In genomic region chr14:11775951-11776495, GRCm38 (mm10) we compare ENCODE assay signal across 14 mouse cellular contexts.
DNase-seq lines count a peak whose midpoint lies in the region; ATAC-seq and TF ChIP-seq lines count a peak whose summit lies in the region.
"Had no signal": no experiment of that assay in that cellular context is flagged by ENCODE, and none has a peak within 500 bp of the region (broad histone marks: within the 10 kb centered on the region; RNA-seq: fewer than 3 reads in every experiment).

No protein-coding gene starts in this region.

- no peak for TF ChIP-seq EP300 in stomach, postnatal 0 days (optimal IDR thresholded peaks at IDR 0.05)

- no peaks in the 10 kb centered on the region for H3K36me3 ChIP-seq in heart, embryonic 14.5 days (ENCODE audit: control insufficient read depth, insufficient read depth, low read length)
- no peaks in the 10 kb centered on the region for H3K36me3 ChIP-seq in heart, embryonic 11.5 days (ENCODE audit: control insufficient read depth, insufficient read depth, low read length)
- no peaks in the 10 kb centered on the region for H3K36me3 ChIP-seq in kidney, embryonic 16.5 days (ENCODE audit: insufficient read depth, low read length)
- H3K36me3 ChIP-seq in neural tube, embryonic 11.5 days (ENCODE audit: control insufficient read depth, insufficient read depth, low read length), result no peaks in the 10 kb centered on the region
- no peaks in the 10 kb centered on the region for H3K36me3 ChIP-seq in stomach, postnatal 0 days (ENCODE audit: control insufficient read depth, insufficient read depth, low read length)
- H3K36me3 ChIP-seq: embryonic facial prominence, embryonic 12.5 days; heart, embryonic 15.5 days; hindbrain, embryonic 13.5 days; kidney, embryonic 15.5 days; liver, embryonic 15.5 days had no signal

- H3K27me3 ChIP-seq in heart, embryonic 14.5 days (ENCODE audit: control insufficient read depth, insufficient read depth, low read length), result no peaks in the 10 kb centered on the region
- no peaks in the 10 kb centered on the region for H3K27me3 ChIP-seq in heart, embryonic 11.5 days (ENCODE audit: control insufficient read depth, insufficient read depth, low read length)
- no peaks in the 10 kb centered on the region for H3K27me3 ChIP-seq in kidney, embryonic 16.5 days (ENCODE audit: insufficient read depth, low read length)
- H3K27me3 ChIP-seq in neural tube, embryonic 11.5 days (ENCODE audit: control insufficient read depth, insufficient read depth, low read length), result no peaks in the 10 kb centered on the region
- H3K27me3 ChIP-seq in stomach, postnatal 0 days (ENCODE audit: control insufficient read depth, insufficient read depth, low read length), result no peaks in the 10 kb centered on the region
- H3K27me3 ChIP-seq: embryonic facial prominence, embryonic 12.5 days; heart, embryonic 15.5 days; hindbrain, embryonic 13.5 days; kidney, embryonic 15.5 days; liver, embryonic 15.5 days had no signal

- peaks cover 18 to 33% of the 10 kb centered on the region in 2 experiments for H3K4me1 ChIP-seq in heart, embryonic 14.5 days (ENCODE audit: control insufficient read depth in 2 of 2, insufficient read depth in 2 of 2, low read length in 2 of 2)
- H3K4me1 ChIP-seq in heart, embryonic 11.5 days (ENCODE audit: control insufficient read depth, insufficient read depth, low read length), result peaks cover 32% of the 10 kb centered on the region
- H3K4me1 ChIP-seq in kidney, embryonic 16.5 days (ENCODE audit: insufficient read depth, low read length), result peaks cover 20% of the 10 kb centered on the region
- peaks cover 10% of the 10 kb centered on the region; the same call in 1 of the 2 replicates for H3K4me1 ChIP-seq in neural tube, embryonic 11.5 days (ENCODE audit: control insufficient read depth, insufficient read depth, low read length)
- no peaks in the 10 kb centered on the region for H3K4me1 ChIP-seq in stomach, postnatal 0 days (replicated peaks; ENCODE audit: control insufficient read depth, insufficient read depth)
- H3K4me1 ChIP-seq: liver, embryonic 15.5 days had no signal

- DNase-seq in kidney, postnatal 36 days, result peak; percentile 38 to 42
- peak; percentile 1 for DNase-seq in neural tube, embryonic 11.5 days (ENCODE audit: low spot score)
- no peak for DNase-seq in neural tube, embryonic 10.5 days (ENCODE audit: extremely low spot score, low spot score)
- no peak for DNase-seq in stomach, postnatal 0 days (ENCODE audit: low spot score)
- DNase-seq: gastrocnemius, postnatal 14 days; thymus, adult 2 months had no signal

- no peak overlapping the region for H3K4me2 ChIP-seq in heart, embryonic 14.5 days (ENCODE audit: low read length)
- H3K4me2 ChIP-seq in heart, embryonic 11.5 days, result no peak overlapping the region
- no peak overlapping the region for H3K4me2 ChIP-seq in kidney, embryonic 16.5 days (replicated peaks; ENCODE audit: low read depth, low read length)
- H3K4me2 ChIP-seq in neural tube, embryonic 11.5 days (ENCODE audit: low read depth), result no peak overlapping the region
- no peak overlapping the region for H3K4me2 ChIP-seq in stomach, postnatal 0 days (replicated peaks; ENCODE audit: low read depth)
- H3K4me2 ChIP-seq: hindbrain, embryonic 13.5 days; liver, embryonic 15.5 days had no signal

- WGBS in heart, embryonic 14.5 days, result 79% methylated on average over 6 of the region's 6 CpGs
- WGBS in heart, embryonic 11.5 days (ENCODE audit: insufficient replicate concordance), result 81% methylated on average over 6 of the region's 6 CpGs
- 72% methylated on average over 6 of the region's 6 CpGs for WGBS in kidney, embryonic 16.5 days
- 78% methylated on average over 6 of the region's 6 CpGs for WGBS in neural tube, embryonic 11.5 days
- 83% methylated on average over 6 of the region's 6 CpGs for WGBS in stomach, postnatal 0 days

- H3K4me3 ChIP-seq in heart, embryonic 14.5 days (ENCODE audit: control insufficient read depth in 1 of 2, insufficient read depth in 1 of 2, low read depth in 1 of 2, low read length in 2 of 2), result no peak overlapping the region
- H3K4me3 ChIP-seq in heart, embryonic 11.5 days (ENCODE audit: low read depth, low read length), result no peak overlapping the region
- H3K4me3 ChIP-seq in kidney, embryonic 16.5 days (ENCODE audit: low read length), result no peak overlapping the region
- H3K4me3 ChIP-seq in neural tube, embryonic 11.5 days (ENCODE audit: low read depth, low read length), result no peak overlapping the region
- no peak overlapping the region for H3K4me3 ChIP-seq in stomach, postnatal 0 days (ENCODE audit: low read depth, low read length)
- H3K4me3 ChIP-seq: embryonic facial prominence, embryonic 12.5 days; heart, embryonic 15.5 days; hindbrain, embryonic 13.5 days; kidney, embryonic 15.5 days; liver, embryonic 15.5 days had no signal

- no peak for ATAC-seq in heart, embryonic 14.5 days (ENCODE audit: insufficient number of reproducible peaks, insufficient read depth, low FRiP score, low read depth)
- no peak for ATAC-seq in heart, embryonic 11.5 days (replicated peaks; ENCODE audit: insufficient number of reproducible peaks, low FRiP score, low TSS enrichment)
- ATAC-seq in kidney, embryonic 16.5 days (ENCODE audit: low FRiP score, low TSS enrichment), result no peak
- no peak for ATAC-seq in neural tube, embryonic 11.5 days (ENCODE audit: insufficient read depth, low FRiP score, low TSS enrichment)
- no peak for ATAC-seq in stomach, postnatal 0 days (ENCODE audit: low FRiP score, low TSS enrichment)

- peak overlapping the region in 1 of 2 experiments; percentile 66; a peak in 1 of 4 replicates for H3K27ac ChIP-seq in heart, embryonic 14.5 days (replicated peaks in 1 of 2; ENCODE audit: control insufficient read depth in 1 of 2, insufficient read depth in 1 of 2, low read depth in 2 of 2, low read length in 2 of 2)
- H3K27ac ChIP-seq in heart, embryonic 11.5 days (ENCODE audit: low read depth, low read length), result no peak overlapping the region
- H3K27ac ChIP-seq in kidney, embryonic 16.5 days (ENCODE audit: low read length), result no peak overlapping the region
- no peak overlapping the region for H3K27ac ChIP-seq in neural tube, embryonic 11.5 days (ENCODE audit: low read depth, low read length)
- H3K27ac ChIP-seq in stomach, postnatal 0 days (replicated peaks), result no peak overlapping the region

- TF ChIP-seq CTCF in stomach, postnatal 0 days (IDR thresholded peaks at IDR 0.05; ENCODE audit: low read depth), result no peak

- H3K9ac ChIP-seq in heart, embryonic 14.5 days (ENCODE audit: low read length), result 0 out of 2 replicates have a peak overlapping the region, but pooled peaks have one; percentile 2
- H3K9ac ChIP-seq in heart, embryonic 11.5 days (ENCODE audit: low read depth, low read length), result no peak overlapping the region
- H3K9ac ChIP-seq in kidney, embryonic 16.5 days (replicated peaks; ENCODE audit: low read length), result no peak overlapping the region
- H3K9ac ChIP-seq in neural tube, embryonic 11.5 days (ENCODE audit: low read length), result no peak overlapping the region
- no peak overlapping the region for H3K9ac ChIP-seq in stomach, postnatal 0 days (ENCODE audit: low read length)
- H3K9ac ChIP-seq: embryonic facial prominence, embryonic 12.5 days; heart, embryonic 15.5 days; kidney, embryonic 15.5 days; liver, embryonic 15.5 days had no signal

- no peaks in the 10 kb centered on the region for H3K9me3 ChIP-seq in heart, embryonic 14.5 days (ENCODE audit: control insufficient read depth, low read length)
- H3K9me3 ChIP-seq in heart, embryonic 11.5 days (replicated peaks; ENCODE audit: control insufficient read depth, low read length), result no peaks in the 10 kb centered on the region
- no peaks in the 10 kb centered on the region for H3K9me3 ChIP-seq in kidney, embryonic 16.5 days (ENCODE audit: low read length)
- no peaks in the 10 kb centered on the region for H3K9me3 ChIP-seq in neural tube, embryonic 11.5 days (ENCODE audit: control insufficient read depth, low read length)
- H3K9me3 ChIP-seq in stomach, postnatal 0 days (ENCODE audit: control insufficient read depth, low read length), result no peaks in the 10 kb centered on the region
- H3K9me3 ChIP-seq: embryonic facial prominence, embryonic 12.5 days; heart, embryonic 15.5 days; hindbrain, embryonic 13.5 days; kidney, embryonic 15.5 days; liver, embryonic 15.5 days had no signal

Comparison
In these comparisons a context has a peak if more than half of its experiments do, and no peak if none do; other contexts are left out.
1. DNase-seq: peak in kidney, postnatal 36 days (2 of 2) and neural tube, embryonic 11.5 days (single experiment); none in neural tube, embryonic 10.5 days (single experiment) and stomach, postnatal 0 days (single experiment).